Mouse (Mus musculus): ENCODE measurements around the gene Polr2e.
"Not testable (repeated sequence)": the region's sequence is repeated elsewhere in the genome, so short reads cannot be mapped to it uniquely, and the experiment has no call there.

The Polr2e gene

DNA sequence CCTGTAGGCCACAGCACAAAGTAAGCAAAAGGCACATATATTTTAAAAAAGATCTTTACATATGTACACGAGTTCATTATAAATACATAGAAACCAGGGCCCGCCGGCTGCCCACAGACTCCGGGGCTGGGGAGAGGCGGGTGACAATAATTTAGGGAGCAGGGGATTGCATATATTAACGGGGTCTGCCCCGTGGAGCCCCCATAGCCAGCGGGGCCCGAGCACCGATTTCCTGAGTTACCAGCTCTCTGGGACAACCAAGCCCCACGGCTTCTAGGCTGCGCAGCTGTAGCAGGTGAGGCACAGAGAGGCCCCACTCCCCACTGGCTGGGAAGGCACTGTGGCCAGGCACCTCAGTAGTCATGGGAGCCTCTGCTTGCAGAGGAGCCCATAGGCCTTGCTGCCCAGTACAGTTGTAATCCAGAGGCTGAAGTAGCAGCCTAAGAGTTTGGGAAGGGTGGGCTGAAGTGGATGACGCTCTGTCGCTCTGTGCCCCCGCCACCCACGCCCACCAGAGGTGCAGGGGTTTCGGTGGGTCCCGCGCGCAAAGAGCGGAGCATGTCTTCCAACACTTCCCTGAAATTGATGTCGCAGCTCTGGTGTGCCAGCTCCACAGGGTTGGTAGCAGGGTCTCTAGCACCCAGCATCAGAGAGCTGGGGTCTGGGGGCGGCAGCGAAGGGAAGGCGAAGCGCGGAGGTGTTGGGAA lies 17.5 kb upstream of the Polr2e start:
- DNase-seq (ENCODE audit: low read depth) = no peak

DNA sequence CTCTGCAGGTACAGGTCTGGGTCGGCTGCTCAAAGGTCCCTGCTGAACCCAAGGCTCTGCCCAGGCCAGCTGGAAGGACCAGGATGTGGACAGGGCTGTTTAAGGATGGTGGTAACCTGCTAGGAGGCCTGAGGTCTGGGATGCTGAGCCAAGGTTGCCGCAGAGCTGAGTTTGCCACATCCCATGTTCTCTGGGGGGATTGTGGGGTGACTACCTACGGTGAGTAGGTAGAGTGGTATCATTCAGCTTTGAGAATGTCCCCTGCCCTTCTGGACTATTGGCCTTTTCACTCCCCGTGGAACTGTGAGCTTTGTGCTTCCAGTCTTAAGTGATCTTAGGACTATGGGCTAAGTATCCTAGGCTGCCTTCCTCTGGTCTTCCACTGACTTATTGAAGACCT lies 16.9 kb upstream of the Polr2e start:
- no peak for DNase-seq (ENCODE audit: low read depth)

DNA sequence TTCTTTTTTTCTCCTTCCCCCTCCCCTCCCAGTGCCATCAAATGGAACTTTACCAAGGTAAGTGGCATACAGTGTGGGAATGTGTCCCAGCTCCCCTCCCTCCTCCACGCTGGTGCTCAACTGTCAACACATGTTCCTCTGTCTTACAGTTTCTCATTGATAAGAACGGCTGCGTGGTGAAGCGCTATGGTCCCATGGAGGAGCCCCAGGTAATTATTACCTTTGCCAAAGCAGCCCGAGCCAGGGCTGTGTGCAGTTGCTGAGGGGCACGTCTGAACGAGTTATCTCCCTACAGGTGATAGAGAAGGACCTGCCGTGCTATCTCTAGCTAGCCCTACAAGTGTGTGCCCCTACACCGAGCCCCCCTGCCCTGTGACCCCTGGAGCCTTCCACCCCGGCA lies 16.3 kb upstream of the Polr2e start:
- no peak for DNase-seq (ENCODE audit: low read depth)

DNA sequence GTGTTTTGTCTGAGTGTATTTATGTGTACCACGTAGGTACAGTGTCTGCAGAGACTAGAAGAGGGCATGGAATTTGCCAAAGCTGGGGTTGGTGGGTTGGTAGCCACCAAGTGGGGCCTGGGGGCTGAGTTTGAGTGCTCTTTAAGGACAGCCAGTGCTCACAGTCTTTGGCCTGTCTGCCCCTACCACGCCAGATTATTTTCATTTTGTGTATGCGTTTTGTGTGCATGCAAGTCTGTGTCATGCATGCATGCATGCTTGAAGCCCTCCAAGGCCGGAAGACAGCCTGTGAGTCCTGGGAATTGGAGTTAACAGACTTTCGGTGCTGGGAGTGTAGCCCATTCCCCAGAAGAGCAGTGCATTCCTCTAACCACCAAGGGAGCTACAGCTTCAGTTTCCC lies 15.8 kb upstream of the Polr2e start:
- DNase-seq (ENCODE audit: low read depth) = no peak

DNA sequence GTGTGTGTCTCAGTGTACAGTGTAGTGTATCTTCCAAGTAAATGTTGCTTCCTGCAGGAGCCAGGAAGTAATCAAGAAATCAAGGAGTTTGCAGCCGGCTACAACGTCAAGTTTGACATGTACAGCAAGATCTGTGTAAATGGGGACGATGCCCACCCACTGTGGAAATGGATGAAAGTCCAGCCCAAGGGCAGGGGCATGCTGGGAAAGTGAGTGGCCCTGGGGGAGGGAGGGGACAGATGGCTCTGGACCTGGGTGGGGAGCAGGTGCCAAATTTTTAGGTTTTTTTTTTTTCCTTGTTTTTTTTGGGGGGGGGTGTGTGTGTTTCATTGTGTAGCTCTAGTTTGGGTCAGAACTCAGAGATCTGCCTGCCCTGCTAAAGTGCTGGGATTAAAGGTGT lies 15.3 kb upstream of the Polr2e start:
- not testable (repeated sequence) for DNase-seq (ENCODE audit: low read depth)

DNA sequence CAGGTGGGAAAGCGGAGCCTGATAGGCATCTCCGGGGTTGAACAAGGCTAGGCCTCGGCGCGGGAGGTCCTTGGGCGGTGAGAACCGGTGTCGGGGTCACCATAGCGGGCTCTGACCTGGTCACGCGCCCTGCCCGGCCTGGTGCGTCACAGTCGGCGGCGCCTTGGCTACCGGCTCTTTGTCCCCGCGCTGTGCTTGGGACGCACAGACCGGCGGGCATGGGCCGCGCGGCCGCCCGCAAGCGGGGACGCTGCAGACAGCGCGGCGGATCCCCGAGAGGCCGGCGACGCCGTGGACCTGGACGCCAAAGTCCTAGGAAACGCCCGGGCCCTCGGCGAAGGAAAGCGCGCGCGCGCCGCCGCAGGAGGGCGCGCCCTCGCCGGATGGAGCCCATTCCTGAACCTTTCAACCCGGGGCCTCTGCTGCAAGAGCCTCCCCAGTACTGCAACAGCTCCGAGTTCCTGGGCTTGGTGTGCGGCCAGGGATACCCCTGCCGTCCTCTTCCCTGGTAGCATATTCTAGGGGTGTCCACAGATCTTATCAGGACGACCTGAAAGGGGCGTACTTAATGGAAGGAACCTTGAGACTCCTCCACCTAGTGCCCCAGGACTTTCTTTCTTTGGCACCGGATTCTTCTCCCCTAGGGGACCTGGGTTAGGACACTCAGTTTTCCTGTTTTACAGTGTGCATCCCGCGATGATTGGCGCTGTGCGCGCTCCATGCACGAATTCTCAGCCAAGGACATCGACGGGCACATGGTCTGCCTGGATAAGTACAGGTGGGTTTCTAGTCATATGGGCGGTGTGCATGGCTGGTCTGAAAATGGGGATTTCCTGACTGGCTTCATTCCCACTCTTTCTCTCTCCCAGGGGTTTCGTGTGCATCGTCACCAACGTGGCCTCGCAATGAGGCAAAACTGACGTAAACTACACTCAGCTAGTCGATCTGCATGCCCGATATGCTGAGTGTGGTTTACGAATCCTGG lies 14.5 kb upstream of the Polr2e start:
- peak; percentile 53 for DNase-seq (ENCODE audit: low read depth)

DNA sequence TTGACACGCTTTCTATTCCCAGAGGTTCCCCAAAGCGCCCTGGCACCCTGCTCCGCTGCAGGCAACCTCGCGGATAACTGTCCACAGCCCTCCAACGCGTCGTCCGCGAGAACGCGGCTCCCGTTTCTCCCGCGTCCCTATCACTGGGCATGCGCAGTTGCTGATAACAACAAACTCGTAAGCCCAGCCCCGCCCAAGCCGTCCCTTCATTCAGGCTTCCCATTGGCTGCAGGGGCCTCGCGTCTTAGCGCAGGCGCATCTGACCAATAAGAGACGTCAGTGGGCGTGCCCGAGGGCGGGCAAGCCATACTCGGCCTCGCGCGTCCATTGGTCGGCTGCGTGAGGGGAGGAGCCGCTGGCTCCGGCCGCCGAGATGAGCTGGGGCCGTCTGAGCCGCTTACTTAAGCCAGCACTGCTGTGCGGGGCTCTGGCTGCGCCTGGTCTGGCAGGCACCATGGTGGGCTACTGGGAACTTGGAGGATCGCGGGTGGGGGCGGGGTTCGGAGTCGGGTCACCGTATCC lies 13.7 kb upstream of the Polr2e start:
- DNase-seq (ENCODE audit: low read depth) = peak; percentile 100

DNA sequence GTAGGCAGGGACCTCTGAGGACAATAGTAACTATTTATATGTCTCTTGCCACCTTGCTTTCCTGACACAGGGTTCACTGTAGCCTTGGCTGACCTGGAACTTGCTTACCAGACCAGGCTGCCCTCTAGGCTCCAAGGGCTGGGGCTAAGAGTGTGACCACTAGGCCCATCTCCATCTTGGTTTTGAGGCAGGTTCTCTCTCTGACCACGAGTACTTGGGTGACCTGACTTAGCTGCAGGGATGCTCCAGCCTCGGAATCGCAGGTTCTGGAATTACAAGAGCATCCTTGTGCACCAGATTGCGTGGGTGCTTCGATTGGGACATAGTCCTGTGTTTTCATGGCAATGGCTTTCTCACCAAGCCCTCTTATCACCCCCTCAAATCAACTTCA lies 12.8 kb upstream of the Polr2e start:
- DNase-seq (ENCODE audit: low read depth) = no peak

DNA sequence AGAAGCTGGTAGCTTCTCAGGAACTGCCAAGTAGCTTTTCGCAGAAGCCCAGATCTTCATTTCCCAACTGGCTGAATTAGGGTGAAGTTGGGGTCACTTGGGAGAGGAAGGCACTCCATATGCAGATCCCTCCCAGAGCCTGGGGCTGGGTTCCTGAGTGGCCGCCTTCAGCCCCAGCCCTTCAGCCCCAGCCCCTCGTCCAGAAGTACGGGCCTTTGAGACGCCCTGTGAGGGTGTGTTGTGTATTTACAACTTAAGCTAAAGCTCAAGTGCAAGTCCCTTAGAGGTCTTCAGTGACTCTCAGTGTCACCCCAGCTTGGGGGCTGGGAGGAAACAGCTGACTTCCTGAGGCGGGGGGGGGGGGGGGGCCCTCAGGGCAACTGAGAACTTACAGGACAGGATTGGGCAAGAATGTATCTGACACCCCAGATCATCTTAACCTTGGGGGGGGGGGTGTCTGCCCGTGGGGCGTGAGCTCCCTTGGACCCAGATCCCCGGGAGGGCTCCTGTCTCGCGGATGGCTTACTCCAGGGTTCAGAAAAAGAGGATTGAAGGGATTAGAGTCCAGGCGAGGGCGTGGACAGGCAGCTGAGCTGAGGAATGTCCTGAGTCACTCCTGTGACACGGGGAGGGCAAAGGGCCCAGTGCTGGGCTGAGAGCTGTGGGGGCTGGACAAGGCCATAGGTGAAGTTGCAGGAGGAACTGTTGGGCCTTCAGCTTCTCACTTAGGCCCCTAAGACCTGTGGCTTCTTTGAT lies 12.2 kb upstream of the Polr2e start:
- DNase-seq (ENCODE audit: low read depth) = no peak

DNA sequence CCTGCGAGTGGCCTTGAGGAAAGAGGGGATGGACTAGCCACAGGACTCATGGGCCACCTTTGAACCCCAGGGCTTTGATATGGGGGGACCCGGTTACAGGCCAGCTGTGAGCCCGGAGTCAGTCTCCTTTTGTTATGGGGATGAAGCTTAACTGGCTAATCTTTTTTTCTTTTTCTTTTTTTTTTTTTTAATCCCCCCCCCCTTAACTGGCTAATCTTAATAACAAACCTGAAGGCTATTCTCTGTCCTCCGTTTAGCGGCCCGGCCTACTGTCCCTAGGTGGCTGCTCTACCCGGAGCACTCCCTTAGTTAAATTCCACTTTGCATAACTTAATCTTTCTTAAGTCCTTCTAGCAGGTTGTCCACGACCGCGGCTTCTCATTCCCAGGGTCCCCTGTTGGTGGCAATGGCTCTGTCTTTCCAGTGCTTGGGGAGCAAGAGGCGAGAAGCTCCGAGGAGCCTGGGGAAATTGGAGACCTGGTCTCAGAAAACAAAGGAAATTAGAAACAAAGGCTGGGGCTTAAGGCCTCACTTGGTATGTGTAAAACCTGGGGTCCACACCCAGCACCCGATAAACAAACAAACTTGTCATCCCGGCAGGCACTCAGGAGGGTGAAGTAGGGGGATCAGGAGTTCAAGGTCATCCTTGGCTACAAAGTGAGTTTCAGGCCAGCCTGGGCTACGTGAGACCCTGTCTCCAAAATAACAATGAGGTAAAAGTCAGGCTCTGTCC lies 11.5 kb upstream of the Polr2e start:
- no peak for DNase-seq (ENCODE audit: low read depth)

DNA sequence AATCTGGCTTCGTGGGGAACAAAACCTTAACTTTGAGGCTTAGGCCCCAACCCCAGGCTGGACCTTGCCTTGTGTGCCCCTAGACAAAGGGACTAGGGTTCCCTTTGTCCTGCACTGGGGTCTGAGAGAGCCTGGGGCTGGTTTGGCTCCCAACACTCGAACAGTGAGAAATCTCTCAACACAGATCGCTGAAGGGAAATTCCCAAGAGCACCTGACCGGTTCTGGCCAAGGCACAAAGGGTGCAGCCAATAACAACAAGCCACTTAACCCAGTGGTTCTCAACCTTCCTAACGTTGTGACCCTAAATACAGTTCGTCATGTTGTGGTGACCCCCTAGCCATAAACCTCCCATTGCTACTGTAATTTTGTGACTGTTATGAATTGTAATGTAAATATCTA lies 10.6 kb upstream of the Polr2e start:
- DNase-seq (ENCODE audit: low read depth) = no peak

DNA sequence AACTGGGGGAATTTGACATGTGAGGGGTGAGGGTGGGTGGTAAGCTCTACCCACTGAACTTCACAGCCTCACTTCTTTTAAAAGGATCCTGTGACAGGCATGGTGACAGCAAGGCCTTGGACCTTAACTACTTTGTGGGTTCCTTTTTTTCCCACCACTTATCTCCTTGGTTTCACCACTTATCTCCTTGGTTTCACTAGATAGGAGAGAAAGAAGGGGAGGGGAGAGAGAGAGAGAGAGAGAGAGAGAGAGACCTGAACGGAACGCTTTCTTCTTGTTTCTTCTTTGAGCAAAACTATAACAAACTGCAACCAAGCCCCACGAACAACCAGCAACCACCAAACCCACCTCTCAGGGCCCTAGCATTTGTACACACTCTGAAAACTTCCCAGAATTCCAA lies 9.2 kb upstream of the Polr2e start:
- no peak for DNase-seq (ENCODE audit: low read depth)

DNA sequence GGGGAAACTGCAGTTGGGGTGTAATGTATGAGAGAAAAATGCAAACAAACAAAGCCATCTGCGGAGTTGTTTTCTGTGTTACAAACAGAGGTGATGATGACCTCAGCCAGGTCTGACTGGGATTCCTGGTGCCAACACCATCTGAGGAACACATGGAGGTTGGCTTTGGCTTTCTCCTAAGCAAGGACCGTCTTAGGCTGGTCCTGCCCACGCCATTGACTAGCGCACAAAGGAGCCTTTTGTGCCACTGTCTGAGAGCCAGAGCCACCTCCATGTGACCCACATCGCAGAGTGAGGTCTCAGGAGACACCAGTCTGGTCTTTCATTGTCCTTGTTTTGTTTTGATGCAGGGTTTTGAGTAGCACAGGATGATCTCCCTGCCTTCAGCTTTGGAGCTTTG lies 8.8 kb upstream of the Polr2e start:
- DNase-seq (ENCODE audit: low read depth) = no peak

DNA sequence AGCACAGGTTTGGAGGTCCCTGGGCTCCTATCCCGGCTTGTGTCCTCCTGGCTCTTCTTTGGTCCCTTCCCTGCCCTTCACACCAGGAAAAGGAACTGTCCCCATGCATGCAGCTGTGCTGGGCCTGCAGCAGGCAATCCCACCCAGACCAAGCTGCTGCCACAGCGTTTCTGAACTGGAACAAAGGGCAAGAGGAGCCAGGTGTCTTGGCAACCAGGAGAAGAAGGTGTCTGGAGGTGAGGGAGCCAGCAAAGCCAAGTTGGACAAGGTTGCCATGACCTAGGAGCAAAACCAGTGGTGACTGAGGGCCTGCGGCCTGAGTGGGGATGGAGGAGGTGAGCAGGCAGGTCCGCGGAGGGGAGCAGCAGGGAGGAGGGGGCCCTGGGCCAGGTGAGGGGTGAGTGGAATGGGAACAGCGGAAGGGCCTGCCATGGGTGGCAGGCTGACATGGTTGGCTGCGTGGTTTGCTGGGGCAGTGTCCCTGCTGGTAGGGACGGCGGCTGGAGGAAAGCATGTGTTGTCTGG lies 7.5 kb upstream of the Polr2e start, which contains the start of gene Gpx4:
Gene Gpx4 (plus strand): TSS at position 126 of the 525 bp plus-strand sequence.
- no peak for DNase-seq (ENCODE audit: low read depth)

DNA sequence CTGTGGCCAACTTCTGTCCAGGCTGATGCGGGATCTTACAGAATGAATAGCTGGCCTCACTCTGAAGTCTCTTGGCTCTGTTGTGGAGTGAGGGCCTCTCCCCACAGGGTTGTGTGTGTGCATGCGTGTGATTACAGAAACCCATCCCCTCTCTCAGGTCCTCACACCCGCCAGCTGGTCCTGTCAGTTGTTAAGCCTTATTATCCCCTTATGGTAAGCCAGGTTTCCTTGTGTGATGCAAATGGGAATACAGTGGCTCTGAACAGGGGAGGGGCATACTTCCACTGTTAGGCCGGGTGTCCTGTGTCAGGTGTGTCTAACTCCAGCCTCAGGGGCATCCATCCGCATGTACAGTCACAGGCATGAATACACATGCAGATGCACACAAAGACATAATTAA lies 6.2 kb upstream of the Polr2e start:
- DNase-seq (ENCODE audit: low read depth) = no peak

DNA sequence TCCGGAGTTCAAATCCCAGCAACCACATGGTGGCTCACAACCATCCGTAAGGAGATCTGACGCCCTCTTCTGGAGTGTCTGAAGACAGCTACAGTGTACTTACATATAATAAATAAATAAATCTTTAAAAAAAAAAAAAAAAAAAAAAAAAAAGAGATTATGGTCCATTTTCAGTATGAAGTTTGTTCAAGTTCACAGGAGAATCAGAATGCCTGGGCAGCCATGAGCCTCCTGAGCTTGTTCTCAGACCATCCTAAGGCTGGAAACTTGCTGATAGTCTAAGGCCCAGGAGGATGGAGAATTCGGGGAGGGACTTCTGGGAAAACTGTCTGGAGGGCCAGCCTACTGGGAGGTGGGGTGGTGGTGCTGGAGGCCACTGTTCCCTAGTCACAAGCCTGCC lies 5.8 kb upstream of the Polr2e start:
- DNase-seq (ENCODE audit: low read depth) = not testable (repeated sequence)

DNA sequence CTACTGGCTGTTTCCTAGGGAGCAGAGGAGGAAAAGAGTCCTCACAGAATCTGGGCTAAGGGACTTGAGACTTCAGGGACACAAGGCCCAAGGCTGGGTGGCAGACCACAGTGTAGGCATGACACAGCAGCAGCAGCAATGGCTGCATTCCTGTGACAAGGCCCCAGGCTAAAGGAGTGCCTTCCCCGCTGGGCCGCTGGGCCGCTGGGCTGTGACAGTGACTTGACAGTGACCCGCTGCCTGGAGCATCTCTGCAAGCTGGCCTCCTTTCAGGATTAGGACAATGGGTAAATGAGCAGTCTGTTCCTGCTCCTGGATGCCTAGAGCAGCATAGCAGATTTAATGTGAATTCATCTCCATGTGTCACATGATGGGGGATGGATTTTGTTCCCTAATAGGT lies 4.5 kb upstream of the Polr2e start:
- DNase-seq (ENCODE audit: low read depth) = no peak

DNA sequence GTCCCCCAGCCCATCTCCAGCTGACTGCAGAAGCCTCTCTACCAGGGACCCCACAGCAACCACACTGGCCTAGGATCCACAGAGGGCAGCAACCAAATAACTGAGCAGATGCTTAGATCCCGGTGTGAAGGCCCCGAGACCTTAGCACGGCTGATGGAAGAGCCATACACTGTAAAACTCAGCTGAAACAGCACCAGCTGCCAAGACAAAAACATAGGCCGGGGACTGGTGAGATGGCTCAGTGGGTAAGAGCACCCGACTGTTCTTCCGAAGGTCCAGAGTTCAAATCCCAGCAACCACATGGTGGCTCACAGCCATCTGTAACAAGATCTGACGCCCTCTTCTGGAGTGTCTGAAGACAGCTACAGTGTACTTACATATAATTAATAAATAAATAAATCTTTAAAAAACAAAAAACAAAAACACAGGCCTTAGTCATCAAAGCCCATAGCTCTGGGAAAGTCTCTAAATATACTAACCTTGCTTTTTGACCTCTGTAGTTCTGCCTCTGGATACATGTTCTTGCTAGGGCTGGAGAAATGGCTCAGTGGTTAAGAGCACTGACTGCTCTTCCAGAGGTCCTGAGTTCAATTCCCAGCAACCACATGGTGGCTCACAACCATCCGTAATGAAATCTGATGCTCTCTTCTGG lies 1.9 kb upstream of the Polr2e start:
- DNase-seq (ENCODE audit: low read depth) = not testable (repeated sequence)

DNA sequence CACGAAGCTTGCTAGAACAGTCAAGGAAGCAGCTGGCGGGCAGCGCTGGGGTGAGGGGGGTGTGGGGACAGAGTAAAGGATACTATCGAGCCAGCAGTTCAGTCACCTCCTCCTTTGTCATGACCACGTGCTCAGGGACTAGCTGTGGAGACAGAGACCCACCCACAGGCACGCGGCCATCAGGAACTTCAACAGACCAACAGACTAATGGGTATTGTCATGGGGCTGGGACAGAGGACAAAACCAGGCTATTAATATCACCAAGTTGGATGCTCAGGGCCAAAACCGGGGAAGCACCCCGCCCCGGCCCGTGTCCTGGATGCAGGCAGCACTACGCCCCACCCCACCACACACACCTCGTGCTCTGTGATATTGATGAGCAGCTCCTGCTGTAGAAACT lies 2.8 kb downstream of the Polr2e start:
- DNase-seq (ENCODE audit: low read depth) = no peak

DNA sequence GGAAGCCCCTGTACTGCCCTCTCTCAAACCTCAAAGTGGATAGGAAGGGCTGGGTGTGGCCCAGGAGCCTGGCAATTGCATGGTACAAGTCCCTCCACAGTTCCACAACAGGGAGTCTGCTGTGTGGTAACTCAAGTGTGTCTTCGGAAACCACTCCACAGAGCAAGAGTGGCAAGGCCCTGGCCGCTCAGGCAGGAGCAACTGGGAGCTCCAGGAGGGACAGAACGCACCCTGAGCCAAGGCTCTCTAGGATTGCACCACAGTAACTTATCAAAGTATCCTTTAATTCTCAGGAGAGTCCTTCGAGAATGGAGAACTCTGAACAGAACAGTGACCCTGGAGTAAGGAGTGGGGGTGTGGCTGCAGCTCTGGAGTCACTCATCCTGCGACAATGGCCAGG lies 3.9 kb downstream of the Polr2e start:
- no peak for DNase-seq (ENCODE audit: low read depth)

DNA sequence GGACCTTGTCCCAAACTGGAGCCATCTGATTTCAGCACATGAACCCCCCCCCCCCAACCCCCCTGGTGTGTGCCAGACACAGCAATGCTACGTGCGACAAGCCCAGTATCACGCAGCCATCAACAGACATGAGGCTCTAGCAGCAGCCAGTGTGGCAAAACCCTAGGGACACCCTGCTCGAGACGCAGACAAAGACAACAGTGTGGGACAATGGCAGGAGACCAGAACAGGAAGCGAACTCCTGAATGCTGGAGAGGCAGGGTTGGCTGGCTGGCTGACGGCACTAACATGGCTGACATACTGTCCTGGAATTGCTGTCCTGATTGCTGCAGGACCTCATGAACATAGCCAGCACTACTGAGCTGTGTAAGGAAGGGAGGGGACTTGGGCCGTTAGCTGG lies 4.4 kb downstream of the Polr2e start:
- no peak for DNase-seq (ENCODE audit: low read depth)

All from c-Kit-positive CD71-positive TER-119-negative erythroid progenitor cells, embryonic 14.5 days (primary cell).